8 mouse cellular contexts compared by ENCODE assay signal in genomic region chr16:18234671-18235388, GRCm38 (mm10). TPM values are rescaled to one million over a fixed set of nuclear protein-coding genes. Genes with fewer than 3 reads are reported as not detected.
DNase-seq lines count a peak whose midpoint lies in the region; ATAC-seq lines count a peak whose summit lies in the region.

TSS of gene Zdhhc8 (minus strand) at chr16:18235136.

- no peaks in the 10 kb centered on the region for H3K9me3 ChIP-seq in embryonic facial prominence, embryonic 15.5 days (replicated peaks)
- no peaks in the 10 kb centered on the region for H3K9me3 ChIP-seq in heart, embryonic 14.5 days (ENCODE audit: control insufficient read depth, low read length)
- no peaks in the 10 kb centered on the region for H3K9me3 ChIP-seq in liver, embryonic 13.5 days (replicated peaks)
- no peaks in the 10 kb centered on the region for H3K9me3 ChIP-seq in stomach, embryonic 16.5 days (replicated peaks; ENCODE audit: control insufficient read depth, low read length)

- no peaks in the 10 kb centered on the region for H3K27me3 ChIP-seq in embryonic facial prominence, embryonic 15.5 days
- H3K27me3 ChIP-seq in heart, embryonic 14.5 days (ENCODE audit: control insufficient read depth, insufficient read depth, low read length): no peaks in the 10 kb centered on the region
- H3K27me3 ChIP-seq in liver, embryonic 13.5 days: peaks cover 35% of the 10 kb centered on the region
- H3K27me3 ChIP-seq in stomach, embryonic 16.5 days (ENCODE audit: control insufficient read depth, insufficient read depth, low read length): no peaks in the 10 kb centered on the region

- peak; percentile 88 for ATAC-seq in embryonic facial prominence, embryonic 15.5 days (ENCODE audit: insufficient number of reproducible peaks, low FRiP score, low TSS enrichment, low read depth)
- ATAC-seq in heart, embryonic 14.5 days (ENCODE audit: insufficient number of reproducible peaks, insufficient read depth, low FRiP score, low read depth): peak; percentile 74
- ATAC-seq in liver, embryonic 13.5 days (ENCODE audit: low read depth): peak; percentile 48
- ATAC-seq in stomach, embryonic 16.5 days (ENCODE audit: insufficient read depth, low FRiP score): peak; percentile 85; the same call in 1 of the 2 replicates

- WGBS in embryonic facial prominence, embryonic 15.5 days: under 1% methylated on average over 59 of the region's 79 CpGs
- WGBS in heart, embryonic 14.5 days: under 1% methylated on average over 54 of the region's 79 CpGs
- under 1% methylated on average over 59 of the region's 79 CpGs for WGBS in liver, embryonic 13.5 days (ENCODE audit: insufficient replicate concordance)
- WGBS in stomach, embryonic 16.5 days: under 1% methylated on average over 73 of the region's 79 CpGs

- peak within 1 kb of the TSS; percentile 76 for H3K4me2 ChIP-seq in embryonic facial prominence, embryonic 15.5 days (replicated peaks)
- H3K4me2 ChIP-seq in heart, embryonic 14.5 days (ENCODE audit: low read length): peak within 1 kb of the TSS; percentile 85
- peak within 1 kb of the TSS; percentile 76 for H3K4me2 ChIP-seq in liver, embryonic 13.5 days
- H3K4me2 ChIP-seq in stomach, embryonic 16.5 days (ENCODE audit: low read depth, low read length): peak within 1 kb of the TSS; percentile 77

- peaks cover 29% of the 10 kb centered on the region for H3K36me3 ChIP-seq in embryonic facial prominence, embryonic 15.5 days
- H3K36me3 ChIP-seq in heart, embryonic 14.5 days (ENCODE audit: control insufficient read depth, insufficient read depth, low read length): peaks cover 26% of the 10 kb centered on the region
- peaks cover 21% of the 10 kb centered on the region for H3K36me3 ChIP-seq in liver, embryonic 13.5 days
- peaks cover 10% of the 10 kb centered on the region; the same call in 1 of the 2 replicates for H3K36me3 ChIP-seq in stomach, embryonic 16.5 days (ENCODE audit: control insufficient read depth, insufficient read depth, low read length)

- DNase-seq in B cell, adult 2 months: peak; percentile 57 to 58
- DNase-seq in adrenal gland, postnatal 25 days: peak; percentile 86
- DNase-seq in kidney, postnatal 10 days: peak; percentile 90
- no peak for DNase-seq in liver, embryonic 13.5 days
- DNase-seq in naive thymus-derived CD4-positive, alpha-beta T cell, adult 2 months (ENCODE audit: low read depth): peak; percentile 60

- peak within 1 kb of the TSS; percentile 81 for H3K9ac ChIP-seq in embryonic facial prominence, embryonic 15.5 days
- H3K9ac ChIP-seq in heart, embryonic 14.5 days (ENCODE audit: low read length): peak within 1 kb of the TSS; percentile 86
- H3K9ac ChIP-seq in liver, embryonic 13.5 days: peak within 1 kb of the TSS; percentile 68
- peak within 1 kb of the TSS; percentile 92 for H3K9ac ChIP-seq in stomach, embryonic 16.5 days (ENCODE audit: low read length)

- peaks cover 45% of the 10 kb centered on the region for H3K4me1 ChIP-seq in embryonic facial prominence, embryonic 15.5 days
- H3K4me1 ChIP-seq in heart, embryonic 14.5 days (ENCODE audit: control insufficient read depth in 2 of 2, insufficient read depth in 2 of 2, low read length in 2 of 2): peaks cover 28 to 47% of the 10 kb centered on the region in 2 experiments
- peaks cover 56% of the 10 kb centered on the region for H3K4me1 ChIP-seq in liver, embryonic 13.5 days (replicated peaks)
- peaks cover 22% of the 10 kb centered on the region for H3K4me1 ChIP-seq in stomach, embryonic 16.5 days (ENCODE audit: control insufficient read depth, insufficient read depth, low read length)

- peak within 1 kb of the TSS; percentile 91 for H3K27ac ChIP-seq in embryonic facial prominence, embryonic 15.5 days (replicated peaks)
- H3K27ac ChIP-seq in heart, embryonic 14.5 days (replicated peaks in 1 of 2; ENCODE audit: control insufficient read depth in 1 of 2, insufficient read depth in 1 of 2, low read depth in 2 of 2, low read length in 2 of 2): peak within 1 kb of the TSS; percentile 92 to 93
- H3K27ac ChIP-seq in liver, embryonic 13.5 days: peak within 1 kb of the TSS; percentile 43
- H3K27ac ChIP-seq in stomach, embryonic 16.5 days (ENCODE audit: low read length): peak within 1 kb of the TSS; percentile 86

- H3K4me3 ChIP-seq in embryonic facial prominence, embryonic 15.5 days (replicated peaks): peak within 1 kb of the TSS; percentile 87
- H3K4me3 ChIP-seq in heart, embryonic 14.5 days (ENCODE audit: control insufficient read depth in 1 of 2, insufficient read depth in 1 of 2, low read depth in 1 of 2, low read length in 2 of 2): peak within 1 kb of the TSS; percentile 83 to 88
- peak within 1 kb of the TSS; percentile 66 for H3K4me3 ChIP-seq in liver, embryonic 13.5 days (replicated peaks)
- H3K4me3 ChIP-seq in stomach, embryonic 16.5 days (replicated peaks; ENCODE audit: low read length): peak within 1 kb of the TSS; percentile 88

RNA-seq across cellular contexts. Expression of gene Zdhhc8, which starts in this region (rescaled TPM):
- 21.5 and 26.8 TPM in 2 replicates for total RNA-seq in adrenal gland, postnatal 25 days (2021)
- polyA plus RNA-seq in embryonic facial prominence, embryonic 15.5 days (2015; fragmentation: Nextera tagmentation; extraction: Ambion mirVana): 24.3 and 24.7 TPM in 2 replicates
- polyA plus RNA-seq in heart, embryonic 14.5 days (2014; fragmentation: Nextera tagmentation; extraction: Ambion mirVana): 16.4 and 22.5 TPM in 2 replicates
- polyA plus RNA-seq in liver, embryonic 13.5 days (2015; fragmentation: Nextera tagmentation; extraction: Ambion mirVana): 1.7 and 2.3 TPM in 2 replicates
- polyA plus RNA-seq in stomach, embryonic 16.5 days (2015; fragmentation: Nextera tagmentation; extraction: Ambion mirVana): 5.0 and 6.9 TPM in 2 replicates
